Mouse (Mus musculus) small intestine, adult 2 months (tissue): ENCODE data around the gene Rps6.

ENCODE experiments used
- CTCF ChIP-seq: fragments of 200-500 bp; IDR thresholded peaks from 2 replicates; pipeline ENCODE4 v1.5.1; 2012; ENCODE audit warnings: low read depth, mild to moderate bottlenecking, control low read depth, inconsistent platforms, low read length, moderate library complexity, mixed read lengths; ENCODE audit not compliant: insufficient replicate concordance, insufficient read length; ENCODE audit errors: extremely low read depth
- POLR2A ChIP-seq: fragments of 200-500 bp; IDR thresholded peaks from 2 replicates; pipeline ENCODE4 v1.6.1; 2012; ENCODE audit warnings: low read depth, mild to moderate bottlenecking, control low read depth, inconsistent platforms, low read length, moderate library complexity

- TF ChIP-seq POLR2A (no peak), CTCF (no peak)
These were observed 40.2 kb upstream of the Rps6 start for GRCm38 (mm10) chr4:86897411-86897810.
